Mouse (Mus musculus) testis, adult 2 months (tissue): Measurements from ENCODE around the gene Mybbp1a.

Experiments used
- CTCF ChIP-seq: fragments of 200-500 bp; IDR thresholded peaks from 2 replicates; pipeline ENCODE4 v1.5.1; 2012; ENCODE audit warnings: low read depth, mild to moderate bottlenecking, inconsistent platforms, low read length, moderate library complexity; ENCODE audit not compliant: control insufficient read depth, insufficient read depth, insufficient replicate concordance
- POLR2A ChIP-seq: fragments of 200-500 bp; IDR thresholded peaks from 2 replicates; pipeline ENCODE4 v1.6.1; 2012; ENCODE audit warnings: low read depth, mild to moderate bottlenecking, inconsistent platforms, low read length, moderate library complexity; ENCODE audit not compliant: control insufficient read depth

DNA sequence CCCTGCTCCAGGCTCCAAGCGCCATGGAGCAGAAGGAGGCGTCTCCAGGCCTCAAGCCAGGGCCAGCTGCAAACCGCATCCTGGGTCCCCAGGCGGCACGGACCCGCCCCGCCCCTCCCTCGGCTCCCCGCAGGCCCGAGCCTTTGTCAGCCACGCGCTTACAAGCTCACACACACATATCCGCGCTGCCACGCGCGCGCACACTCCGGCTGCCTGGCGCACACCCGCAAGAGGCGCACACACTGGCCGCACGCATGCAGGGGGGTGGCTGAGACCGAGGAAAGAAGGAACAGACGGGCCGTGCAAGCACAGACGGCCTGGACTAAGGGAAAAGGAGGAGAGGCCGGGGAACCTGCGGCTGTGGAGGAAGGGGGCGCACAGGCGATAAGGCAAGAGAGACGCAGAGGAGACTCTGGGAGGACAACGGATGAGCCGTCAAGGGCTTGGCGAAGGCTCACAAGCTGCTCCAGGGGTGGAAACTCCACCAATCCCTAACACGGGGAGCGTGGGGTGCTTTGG lies 47.7 kb downstream of the Mybbp1a start:
- no peak for TF ChIP-seq CTCF
- TF ChIP-seq POLR2A: no peak
